Mouse (Mus musculus) kidney, embryonic 14.5 days (tissue): ENCODE data around the gene Pak4. TPM values are rescaled to one million over a fixed set of nuclear protein-coding genes. Genes with fewer than 3 reads are reported as not detected.

Experiments
- ATAC-seq: fragments of 200-750 bp; cut with Nextera tagmentation; 2 replicates; pipeline ENCODE4 v1.8.0; 2017; ENCODE audit warnings: moderate number of reproducible peaks, mild to moderate bottlenecking, moderate TSS enrichment, moderate library complexity; ENCODE audit not compliant: low FRiP score, low TSS enrichment
- H3K27ac ChIP-seq: fragments of 300-500 bp; sonication (generic); 2 replicates; pipeline ENCODE4 v1.5.1; 2014; ENCODE audit warnings: low read depth, mild to moderate bottlenecking, low read length, moderate library complexity, mixed read lengths
- H3K27me3 ChIP-seq: fragments of 300-500 bp; sonication (generic); 2 replicates; pipeline ENCODE4 v1.6.1; 2014; ENCODE audit warnings: mild to moderate bottlenecking, low read length; ENCODE audit not compliant: control insufficient read depth, insufficient read depth
- H3K36me3 ChIP-seq: fragments of 300-500 bp; sonication (generic); 2 replicates; pipeline ENCODE4 v1.6.1; 2014; ENCODE audit warnings: low read length, mixed read lengths; ENCODE audit not compliant: control insufficient read depth, insufficient read depth
- H3K4me1 ChIP-seq: fragments of 300-500 bp; sonication (generic); 2 replicates; pipeline ENCODE4 v1.6.1; 2014; ENCODE audit warnings: low read length, mixed read lengths; ENCODE audit not compliant: control insufficient read depth, insufficient read depth
- H3K4me2 ChIP-seq: fragments of 300-500 bp; sonication (generic); replicated peaks from 2 replicates; pipeline ENCODE4 v1.6.1; 2014; ENCODE audit warnings: low read depth, mild to moderate bottlenecking, low read length
- H3K4me3 ChIP-seq: fragments of 300-500 bp; sonication (generic); 2 replicates; pipeline ENCODE4 v1.5.1; 2014; ENCODE audit warnings: mild to moderate bottlenecking, low read length
- H3K9ac ChIP-seq: fragments of 300-500 bp; sonication (generic); 2 replicates; pipeline ENCODE4 v1.6.1; 2014; ENCODE audit warnings: low read depth, mild to moderate bottlenecking, low read length, moderate library complexity
- H3K9me3 ChIP-seq: fragments of 300-500 bp; sonication (generic); 2 replicates; pipeline ENCODE4 v1.6.1; 2016; ENCODE audit warnings: low read length; ENCODE audit not compliant: control insufficient read depth
- WGBS: fragments of 180-500 bp; shearing (Covaris S2); extraction: QIAGEN DNeasy Blood & Tissue Kit; methylation state at CpG from one replicate; pipeline ENCODE4 v1.1.7; 2014; 5-methylcytosine and 5-hydroxymethylcytosine counted together
- polyA plus RNA-seq: library from polyadenylated mRNA; unstranded; fragments of >200 nt; fragmentation: Nextera tagmentation; extraction: Ambion mirVana; gene quantifications from 2 replicates; pipeline ENCODE4 v1.2.1, GENCODE M21; 2014

Pak4 gene
- polyA plus RNA-seq, 1 experiment from 2014 or later: 60.7 TPM

GRCm38 (mm10) chr7:28582841-28583240, 15.1 kb downstream of the Pak4 start:
- Histone ChIP-seq H3K27me3 (no peaks in the 10 kb centered on the region), H3K4me3 (no peak overlapping the region), H3K4me1 (peaks cover 69% of the 10 kb centered on the region), H3K27ac (no peak overlapping the region), H3K36me3 (peaks cover 4% of the 10 kb centered on the region; the same call in 1 of the 2 replicates), H3K9me3 (no peaks in the 10 kb centered on the region), H3K9ac (no peak overlapping the region), H3K4me2 (no peak overlapping the region)
- ATAC-seq: no peak
- 80% methylated on average over 11 of the region's 11 CpGs for WGBS

- peaks cover 4% of the 10 kb centered on the region; the same call in 1 of the 2 replicates for H3K36me3 ChIP-seq
- no peak overlapping the region for H3K9ac ChIP-seq
- no peaks in the 10 kb centered on the region for H3K27me3 ChIP-seq
- no peak overlapping the region for H3K4me3 ChIP-seq
- H3K4me1 ChIP-seq: peaks cover 64% of the 10 kb centered on the region
- WGBS: 80% methylated on average over 4 of the region's 4 CpGs
- H3K4me2 ChIP-seq: no peak overlapping the region
- H3K27ac ChIP-seq: no peak overlapping the region
- H3K9me3 ChIP-seq: no peaks in the 10 kb centered on the region
- ATAC-seq: no peak
Observed at GRCm38 (mm10) chr7:28581721-28582120, 16.3 kb downstream of the Pak4 start.

- Histone ChIP-seq H3K27ac (no peak overlapping the region), H3K9me3 (no peaks in the 10 kb centered on the region), H3K4me1 (peaks cover 62% of the 10 kb centered on the region), H3K36me3 (peaks cover 4% of the 10 kb centered on the region; the same call in 1 of the 2 replicates), H3K4me2 (no peak overlapping the region), H3K9ac (no peak overlapping the region), H3K4me3 (no peak overlapping the region), H3K27me3 (no peaks in the 10 kb centered on the region)
- 60% methylated on average over 5 of the region's 5 CpGs for WGBS
- ATAC-seq: no peak
Observed at GRCm38 (mm10) chr7:28579826-28580225, 18.2 kb downstream of the Pak4 start.

GRCm38 (mm10) chr7:28578543-28579053, 19.4 kb downstream of the Pak4 start:
- peaks cover 4% of the 10 kb centered on the region; the same call in 1 of the 2 replicates for H3K36me3 ChIP-seq
- no peak overlapping the region for H3K4me2 ChIP-seq
- ATAC-seq: no peak
- WGBS: 62% methylated on average over 5 of the region's 5 CpGs
- H3K27ac ChIP-seq: peak overlapping the region; percentile 88
- peaks cover 56% of the 10 kb centered on the region for H3K4me1 ChIP-seq
- H3K27me3 ChIP-seq: no peaks in the 10 kb centered on the region
- H3K4me3 ChIP-seq: no peak overlapping the region
- 0 out of 2 replicates have a peak overlapping the region, but pooled peaks have one; percentile 18 for H3K9ac ChIP-seq
- H3K9me3 ChIP-seq: no peaks in the 10 kb centered on the region

- Histone ChIP-seq H3K36me3 (peaks cover 4% of the 10 kb centered on the region; the same call in 1 of the 2 replicates), H3K4me2 (no peak overlapping the region), H3K4me1 (peaks cover 54% of the 10 kb centered on the region), H3K9ac (0 out of 2 replicates have a peak overlapping the region, but pooled peaks have one; percentile 18), H3K4me3 (no peak overlapping the region), H3K27me3 (no peaks in the 10 kb centered on the region), H3K9me3 (no peaks in the 10 kb centered on the region), H3K27ac (peak overlapping the region; percentile 88)
- 61% methylated on average over 9 of the region's 9 CpGs for WGBS
- peak; percentile 77 for ATAC-seq
Observed at GRCm38 (mm10) chr7:28577826-28578542, 20.0 kb downstream of the Pak4 start.

- no peak overlapping the region for H3K4me2 ChIP-seq
- peak; percentile 43 for ATAC-seq
- WGBS: 72% methylated on average over 5 of the region's 5 CpGs
- H3K4me1 ChIP-seq: peaks cover 65% of the 10 kb centered on the region
- H3K4me3 ChIP-seq: no peak overlapping the region
- no peaks in the 10 kb centered on the region for H3K27me3 ChIP-seq
- peaks cover 4% of the 10 kb centered on the region; the same call in 1 of the 2 replicates for H3K36me3 ChIP-seq
- H3K27ac ChIP-seq: peak overlapping the region; percentile 88
- H3K9me3 ChIP-seq: no peaks in the 10 kb centered on the region
- no peak overlapping the region; the same call in 1 of the 2 replicates for H3K9ac ChIP-seq
Observed at GRCm38 (mm10) chr7:28576271-28576914, 21.6 kb downstream of the Pak4 start.

GRCm38 (mm10) chr7:28575597-28575996, 22.4 kb downstream of the Pak4 start:
- Histone ChIP-seq H3K27me3 (no peaks in the 10 kb centered on the region), H3K4me2 (no peak overlapping the region), H3K36me3 (peaks cover 4% of the 10 kb centered on the region; the same call in 1 of the 2 replicates), H3K27ac (no peak overlapping the region), H3K4me1 (peaks cover 73% of the 10 kb centered on the region), H3K9me3 (no peaks in the 10 kb centered on the region), H3K4me3 (no peak overlapping the region), H3K9ac (no peak overlapping the region)
- 74% methylated on average over 11 of the region's 11 CpGs for WGBS
- ATAC-seq: no peak

- Histone ChIP-seq H3K27me3 (no peaks in the 10 kb centered on the region), H3K36me3 (peaks cover 12% of the 10 kb centered on the region), H3K4me2 (no peak overlapping the region), H3K27ac (no peak overlapping the region), H3K9ac (no peak overlapping the region), H3K4me3 (no peak overlapping the region), H3K9me3 (no peaks in the 10 kb centered on the region), H3K4me1 (peaks cover 64% of the 10 kb centered on the region)
- WGBS: 95% methylated on average over 3 of the region's 3 CpGs
- no peak for ATAC-seq
Observed at GRCm38 (mm10) chr7:28573236-28573635, 24.7 kb downstream of the Pak4 start.

GRCm38 (mm10) chr7:28572689-28573088, 25.3 kb downstream of the Pak4 start:
- Histone ChIP-seq H3K27me3 (no peaks in the 10 kb centered on the region), H3K4me3 (no peak overlapping the region), H3K4me1 (peaks cover 59% of the 10 kb centered on the region), H3K9ac (no peak overlapping the region), H3K4me2 (no peak overlapping the region), H3K27ac (0 out of 2 replicates have a peak overlapping the region, but pooled peaks have one; percentile 11), H3K9me3 (no peaks in the 10 kb centered on the region), H3K36me3 (peaks cover 16% of the 10 kb centered on the region)
- 73% methylated on average over 5 of the region's 5 CpGs for WGBS
- no peak for ATAC-seq
